Mouse (Mus musculus) spleen, adult 2 months (tissue): ENCODE measurements at regions not wholly inside any gene's neighbourhood (a gene's known extent, or its start where the extent isn't known, plus 50 kb on each side); places are given as distances from the start of the nearest gene placed in this dataset.

Experiments
- CTCF ChIP-seq: fragments of 200-500 bp; IDR thresholded peaks from 2 replicates; pipeline ENCODE4 v1.5.1; 2011; ENCODE audit warnings: mild to moderate bottlenecking, inconsistent platforms; ENCODE audit not compliant: insufficient read depth, insufficient read length, insufficient replicate concordance; ENCODE audit errors: extremely low read depth
- POLR2A ChIP-seq: fragments of 200-500 bp; IDR thresholded peaks from 2 replicates; pipeline ENCODE4 v1.6.1; 2011; ENCODE audit warnings: low read depth, low read length, inconsistent platforms

DNA sequence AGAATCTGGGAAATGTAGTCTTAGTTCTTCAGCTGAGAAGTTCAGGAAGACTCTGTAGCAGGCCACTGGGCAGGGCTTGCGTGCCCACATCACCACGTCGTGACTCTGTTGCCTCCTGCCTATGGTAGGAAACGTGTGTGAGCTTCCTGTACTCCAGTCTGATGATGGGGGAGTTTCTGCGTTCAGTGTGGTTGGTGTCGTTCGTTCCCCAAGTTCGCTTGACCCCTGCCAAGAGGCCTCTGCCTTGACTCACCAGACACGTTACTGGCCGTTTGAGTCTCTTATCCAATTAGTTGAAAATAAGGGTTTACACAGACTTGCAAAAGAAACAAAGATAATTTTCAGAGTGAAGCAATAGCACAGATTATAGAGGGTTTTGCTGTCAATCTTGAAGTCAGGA is 102.4 kb upstream of the Syt6 start:
- TF ChIP-seq CTCF (no peak), POLR2A (no peak)
